Mouse (Mus musculus) ovary, postnatal 36 days (tissue): ENCODE results near the gene Prpf8.
"Not testable (repeated sequence)": the region's sequence is repeated elsewhere in the genome, so short reads cannot be mapped to it uniquely, and the experiment has no call there.

Experiments used
- DNase-seq: peaks from one replicate; pipeline ENCODE4 v3.0.0; 2022; ENCODE audit warnings: low spot score, mixed read lengths

Prpf8 gene

DNA sequence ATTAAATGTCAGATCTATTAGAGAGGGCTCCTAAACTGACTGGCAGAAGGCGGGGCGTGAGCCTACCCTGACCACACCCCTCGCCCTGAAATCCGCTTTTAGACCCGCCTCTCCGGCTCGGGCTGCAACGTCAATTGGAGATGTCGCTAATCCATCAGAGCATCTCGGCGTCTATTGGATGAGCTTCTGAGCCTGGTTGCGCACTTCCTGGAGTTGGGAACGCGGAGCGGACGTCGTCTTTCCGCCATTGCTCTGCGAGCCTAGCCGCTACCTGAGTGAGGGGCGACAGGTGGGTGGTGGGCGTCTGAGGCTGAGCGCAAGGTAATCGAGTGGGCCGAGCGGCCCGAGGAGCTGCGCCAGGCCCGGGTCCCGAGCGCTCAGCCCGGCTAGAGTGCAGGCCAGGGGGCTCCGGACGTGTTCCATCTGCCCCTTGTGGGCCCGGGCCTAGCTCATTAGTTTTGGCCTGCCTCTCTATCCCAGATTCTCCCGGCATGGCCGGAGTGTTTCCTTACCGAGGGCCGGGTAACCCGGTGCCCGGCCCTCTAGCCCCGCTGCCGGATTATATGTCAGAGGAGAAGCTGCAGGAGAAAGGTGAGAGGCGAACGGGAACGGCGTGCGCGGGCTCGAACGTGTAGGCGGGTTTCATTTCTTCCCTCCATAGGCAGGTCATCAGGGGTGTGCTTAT is at the start of gene Prpf8:
Gene Prpf8 (plus strand): TSS at position 216 of the 685 bp plus-strand sequence.
- DNase-seq, result peak; percentile 95

GRCm38 (mm10) chr11:75438194-75438593 is 48.4 kb upstream of the Prpf8 start:
- DNase-seq, result no peak

- DNase-seq, result no peak
Observed at GRCm38 (mm10) chr11:75438804-75439203, 47.8 kb upstream of the Prpf8 start.

- DNase-seq, result no peak
Observed at GRCm38 (mm10) chr11:75439363-75439762, 47.3 kb upstream of the Prpf8 start, which contains the start of gene Serpinf2. Gene Serpinf2 (minus strand): TSS chr11:75439591.

DNA sequence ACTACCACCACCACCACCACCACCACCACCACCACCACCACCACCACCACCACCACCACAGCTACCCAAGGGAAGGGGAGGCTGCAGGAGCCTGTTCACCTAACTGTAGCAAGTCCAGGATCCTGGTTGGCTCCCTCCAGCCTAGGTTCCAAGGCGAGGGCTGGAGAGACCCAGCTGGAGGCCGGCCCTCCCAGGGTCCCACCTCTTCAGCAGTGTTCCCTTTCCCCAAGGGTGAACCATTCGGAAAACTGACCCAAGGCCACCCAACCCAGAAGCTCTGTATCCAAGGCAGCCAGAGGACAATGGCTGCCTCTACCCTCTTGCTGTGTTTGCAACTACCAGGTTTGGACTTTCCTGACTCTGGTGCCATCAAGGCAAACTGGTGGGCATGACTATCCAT is 46.7 kb upstream of the Prpf8 start:
- DNase-seq, result no peak

DNA sequence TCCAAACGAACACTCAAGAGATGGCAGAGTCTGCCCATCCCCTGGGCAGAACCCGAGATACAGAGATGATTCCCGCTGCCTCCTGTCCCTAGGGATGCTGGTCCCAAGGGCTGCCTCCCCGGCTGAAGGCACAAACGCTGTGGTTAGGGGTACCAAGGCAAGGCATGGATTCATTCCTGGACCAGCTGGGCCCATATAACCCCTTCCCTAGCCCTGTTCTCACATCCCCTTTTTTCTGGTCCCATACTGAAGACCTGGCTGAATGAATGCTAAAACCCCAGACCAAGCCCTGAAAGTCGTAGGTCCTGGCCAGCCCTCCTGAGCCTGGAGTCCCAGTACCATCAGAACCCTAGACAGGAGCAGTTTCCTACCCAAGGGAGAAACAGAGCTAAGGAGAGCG is 45.6 kb upstream of the Prpf8 start:
- DNase-seq, result no peak

- DNase-seq, result peak; percentile 68
Observed at GRCm38 (mm10) chr11:75441601-75442000, 45.0 kb upstream of the Prpf8 start.

DNA sequence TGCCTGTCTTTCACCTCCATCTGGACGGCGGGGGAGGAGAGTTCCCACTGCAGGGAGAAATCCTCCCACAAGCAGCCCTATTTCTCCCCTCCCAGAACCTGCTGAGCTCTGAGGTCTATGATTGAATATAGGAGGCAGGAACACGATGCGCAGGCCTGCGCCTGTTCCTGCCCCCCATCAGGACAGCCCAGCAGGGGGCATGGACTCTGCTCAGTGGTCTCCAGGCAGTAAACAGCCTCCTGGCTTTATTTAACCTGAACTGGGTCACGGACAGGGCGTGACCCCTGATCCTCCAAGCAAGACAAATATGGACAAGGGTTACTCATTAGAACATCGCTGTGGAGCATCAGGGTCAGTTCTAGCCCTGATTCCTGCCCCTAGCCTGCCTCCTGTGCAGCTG is 42.9 kb upstream of the Prpf8 start:
- DNase-seq, result no peak

- no peak for DNase-seq
Observed at GRCm38 (mm10) chr11:75448575-75448974, 38.0 kb upstream of the Prpf8 start.

DNA sequence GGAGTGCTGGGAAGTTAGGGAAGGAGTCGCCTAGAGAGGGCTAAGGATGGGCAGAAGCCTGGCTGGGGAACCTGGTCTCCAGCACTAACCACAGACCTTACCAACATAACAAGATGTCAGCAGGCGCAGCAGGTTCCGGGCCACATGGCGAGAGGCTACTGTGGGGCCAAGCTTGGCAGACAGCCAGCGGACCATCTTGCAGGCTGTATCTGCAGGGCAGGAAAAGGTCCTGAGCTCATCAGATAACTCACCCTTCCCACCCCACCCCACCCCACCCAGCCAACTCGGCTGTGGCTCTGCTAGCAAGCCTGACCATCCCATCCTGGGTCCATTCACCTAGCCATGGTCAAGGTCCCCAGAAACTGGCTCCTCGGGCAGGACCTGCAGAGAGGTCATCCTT is 36.9 kb upstream of the Prpf8 start:
- DNase-seq, result no peak

DNA sequence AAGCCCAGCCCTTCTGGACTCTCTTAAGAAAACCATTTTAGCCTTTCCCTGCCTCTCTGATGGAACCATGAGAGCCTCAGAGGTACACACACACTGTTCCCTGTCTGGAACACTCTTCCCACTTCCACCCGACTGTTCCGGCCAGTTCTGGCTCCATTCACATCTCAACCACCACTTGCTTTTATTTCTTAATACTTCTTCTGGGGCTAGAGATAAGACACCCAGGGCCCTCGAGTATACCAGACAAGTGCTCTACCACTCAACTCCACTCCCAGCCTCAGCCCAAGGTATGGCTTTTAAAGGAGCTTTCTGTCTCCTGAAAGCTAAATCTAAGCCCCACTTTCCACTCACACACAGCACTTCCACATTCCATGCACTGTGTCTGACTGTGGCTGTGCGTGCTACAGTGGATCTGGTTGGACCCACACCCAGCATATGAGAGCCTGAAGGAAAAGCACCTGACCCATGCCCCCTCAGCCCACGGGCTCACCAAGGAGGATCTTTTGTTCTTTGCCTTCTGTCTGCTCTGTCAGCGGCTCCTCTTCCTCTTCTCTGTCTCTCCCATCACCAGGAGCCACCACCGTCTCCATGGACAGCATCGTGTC is 36.2 kb upstream of the Prpf8 start:
- DNase-seq, result peak; percentile 2

DNA sequence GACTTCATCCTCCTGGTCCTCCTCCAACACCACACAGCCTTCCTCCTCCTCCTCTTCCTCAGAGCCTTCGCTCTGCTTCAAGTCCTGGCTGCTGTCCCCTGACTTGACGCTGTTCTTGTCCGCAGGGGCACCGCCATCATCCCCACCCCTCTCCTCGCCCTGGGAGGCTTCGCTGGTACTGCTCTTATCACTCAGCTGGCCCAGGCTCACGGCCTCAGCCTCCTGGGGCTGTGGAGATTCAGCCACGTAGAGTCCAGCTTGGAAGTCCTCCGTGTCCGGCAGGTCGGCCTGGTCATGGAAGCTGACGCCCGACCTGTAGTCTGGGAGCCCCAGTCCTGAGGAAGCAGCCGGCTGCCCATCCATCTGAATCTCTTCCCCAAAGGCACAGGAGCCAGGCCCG is 35.7 kb upstream of the Prpf8 start:
- DNase-seq, result no peak

DNA sequence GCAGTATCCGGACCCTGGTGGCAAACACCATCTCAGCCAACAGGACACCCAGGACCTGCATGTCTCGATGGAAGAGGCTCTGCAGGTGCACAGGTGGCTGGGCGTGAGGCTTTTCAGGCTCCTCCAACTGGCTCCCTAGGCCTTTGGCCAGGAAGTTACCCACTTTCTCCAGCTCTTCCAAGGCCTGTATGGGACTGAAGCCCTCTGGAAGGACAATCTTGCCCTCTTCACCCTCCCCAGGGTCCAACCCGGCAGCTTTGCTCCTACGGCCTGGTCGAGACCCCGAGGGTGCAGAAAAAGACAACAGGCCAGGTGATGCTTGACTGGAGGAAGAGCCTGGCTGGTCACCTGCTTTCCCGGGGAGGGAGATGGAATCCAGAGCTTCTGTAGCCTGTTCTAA is 34.5 kb upstream of the Prpf8 start:
- DNase-seq, result peak; percentile 3

- peak; percentile 3 for DNase-seq
Observed at GRCm38 (mm10) chr11:75452812-75453557, 33.6 kb upstream of the Prpf8 start.

GRCm38 (mm10) chr11:75453991-75454930 is 32.4 kb upstream of the Prpf8 start, which contains the start of gene Wdr81:
Gene Wdr81 (minus strand): TSS chr11:75454717.
- DNase-seq, result peak; percentile 84

GRCm38 (mm10) chr11:75455041-75455736 is 31.4 kb upstream of the Prpf8 start:
- no peak for DNase-seq

DNA sequence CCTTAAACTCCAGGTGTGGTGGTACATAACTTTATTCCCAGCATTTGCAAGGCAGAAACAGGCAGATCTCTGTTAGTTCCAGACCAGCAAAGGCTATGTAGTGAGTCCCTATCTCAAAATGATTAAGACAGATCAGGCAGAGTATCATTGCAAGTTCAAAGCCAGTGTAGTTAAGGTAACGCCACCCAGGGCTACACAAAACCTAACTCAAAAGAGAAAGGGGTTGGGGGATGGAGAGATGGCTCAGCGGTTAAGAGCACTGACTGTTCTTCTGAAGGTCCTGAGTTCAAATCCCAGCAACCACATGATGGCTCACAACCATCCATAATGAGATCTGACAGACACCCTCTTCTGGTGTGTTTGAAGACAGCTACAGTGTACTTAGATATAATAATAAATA is 30.6 kb upstream of the Prpf8 start:
- not testable (repeated sequence) for DNase-seq

GRCm38 (mm10) chr11:75456440-75456871 is 30.2 kb upstream of the Prpf8 start:
- DNase-seq, result no peak

GRCm38 (mm10) chr11:75458169-75458568 is 28.4 kb upstream of the Prpf8 start:
- DNase-seq, result peak; percentile 6

DNA sequence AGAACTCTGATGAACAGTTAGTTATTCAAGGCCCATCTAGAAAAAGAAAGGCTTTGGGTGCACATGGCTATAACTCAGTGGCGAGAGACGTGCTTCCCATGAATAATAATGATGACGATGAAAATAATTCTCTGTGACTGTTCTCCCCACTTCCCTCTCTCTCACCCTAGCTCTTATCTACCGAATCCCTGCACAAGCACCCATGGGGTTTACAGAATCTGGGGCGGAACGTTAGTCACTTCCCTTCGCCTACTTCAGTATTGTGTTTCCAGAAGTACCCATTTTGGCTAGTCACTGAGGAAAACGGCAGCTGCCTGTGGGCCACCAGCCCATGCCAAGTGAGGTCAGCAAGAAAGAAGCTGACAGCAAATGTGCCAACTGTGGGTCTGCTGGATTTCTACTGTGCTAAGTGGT is 28.0 kb upstream of the Prpf8 start:
- no peak for DNase-seq

GRCm38 (mm10) chr11:75459141-75459711 is 27.4 kb upstream of the Prpf8 start:
- no peak for DNase-seq
